Mouse (Mus musculus): ENCODE results near the gene Alg9. TPM values are rescaled to one million over a fixed set of nuclear protein-coding genes. Genes with fewer than 3 reads are reported as not detected.
A peak's percentile ranks its signal among the peaks of the same experiment; 100 is the strongest.

Alg9 gene
- polyA plus RNA-seq, 1 experiment from 2014 or later: 42.8 TPM

DNA sequence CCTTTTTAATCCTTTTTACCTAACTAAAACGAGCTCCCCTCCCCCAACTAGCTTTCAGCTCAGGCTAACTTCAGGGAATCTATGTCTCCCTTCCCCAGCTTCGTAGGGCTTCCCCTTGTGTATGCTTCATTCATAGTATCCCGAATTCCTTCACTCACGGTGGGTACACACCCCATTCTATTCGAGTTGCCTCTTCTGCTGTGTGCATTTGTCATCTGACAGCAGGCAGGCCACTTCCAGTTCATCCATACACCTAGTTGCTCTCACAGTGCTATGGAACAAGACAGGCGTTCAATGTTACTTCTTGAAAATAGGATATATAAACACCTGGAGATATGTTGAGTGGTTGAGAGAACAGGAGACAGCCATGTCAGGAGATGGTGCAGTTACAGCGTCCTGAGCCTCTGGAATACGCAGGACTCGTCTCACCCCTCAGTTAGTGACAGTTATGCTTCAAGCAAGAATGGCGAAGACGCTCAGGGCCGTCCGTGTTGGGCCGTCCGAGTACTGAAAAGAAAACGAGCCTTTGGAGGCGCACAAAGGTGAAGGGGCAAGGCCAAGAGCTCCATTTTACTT lies 7.2 kb upstream of the Alg9 start:
- no peaks in the 10 kb centered on the region for H3K27me3 ChIP-seq
- WGBS: 6% methylated on average over 17 of the region's 17 CpGs
- peak overlapping the region; percentile 67 for H3K4me3 ChIP-seq
- H3K27ac ChIP-seq (replicated peaks): peak overlapping the region; percentile 89
- H3K4me2 ChIP-seq (replicated peaks): peak overlapping the region; percentile 84
- H3K9me3 ChIP-seq: no peaks in the 10 kb centered on the region
- ATAC-seq (ENCODE audit: low FRiP score, low read depth): 0 out of 2 replicates have a peak, but pooled peaks have one; percentile 3
- 0 out of 2 replicates have a peak, but pooled peaks cover 10% of the 10 kb centered on the region for H3K36me3 ChIP-seq
- H3K9ac ChIP-seq (replicated peaks): peak overlapping the region; percentile 69
- H3K4me1 ChIP-seq: peaks cover 15% of the 10 kb centered on the region

DNA sequence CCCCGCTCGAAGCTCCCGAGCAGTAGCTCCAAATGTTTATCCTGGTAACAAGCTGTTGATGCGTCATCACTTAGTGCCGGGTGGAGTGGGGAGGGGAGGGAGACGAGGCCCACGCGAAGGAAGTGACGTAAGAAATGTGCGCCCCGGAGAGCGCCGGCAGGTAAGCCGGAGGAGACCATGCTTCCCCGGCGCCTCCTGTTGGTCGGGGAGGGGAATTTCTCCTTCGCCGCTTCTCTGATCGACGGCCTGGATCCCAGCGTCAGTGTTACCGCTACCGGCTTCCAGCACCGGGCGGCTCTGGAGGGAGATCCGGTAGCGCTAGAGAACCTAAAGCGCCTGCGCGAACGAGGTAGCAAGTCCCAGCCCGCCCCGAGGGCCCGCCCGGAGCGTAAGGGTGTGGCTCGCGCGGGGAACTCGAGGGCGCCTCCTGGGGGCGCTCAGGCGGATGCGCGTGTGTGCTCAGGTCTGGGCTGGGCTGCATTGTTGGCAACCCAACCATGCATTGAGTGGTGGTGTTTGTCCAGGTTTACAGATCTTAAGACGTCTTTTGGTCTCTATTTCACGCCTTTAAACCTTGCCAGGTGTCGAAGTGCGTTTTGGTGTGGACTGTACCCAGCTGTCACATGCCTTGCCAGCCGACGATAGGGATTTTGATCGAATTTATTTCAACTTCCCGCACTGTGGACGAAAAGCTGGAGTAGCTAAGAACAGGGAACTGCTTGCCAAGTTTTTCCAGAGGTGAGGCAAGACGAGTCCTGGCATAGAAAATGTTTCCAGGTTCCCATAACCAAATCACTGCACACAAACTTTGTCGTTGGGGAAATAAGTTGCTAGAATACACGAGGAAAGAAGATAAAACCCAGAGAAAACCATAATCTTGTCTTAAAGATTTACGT lies 6.5 kb upstream of the Alg9 start, which contains the start of gene Fdxacb1:
TSS of gene Fdxacb1 (plus strand) at position 130 of the 896 bp plus-strand sequence.
- Histone ChIP-seq H3K27ac (replicated peaks) (peak within 1 kb of the TSS; percentile 89), H3K27me3 (no peaks in the 10 kb centered on the region), H3K4me3 (peak within 1 kb of the TSS; percentile 67), H3K4me2 (replicated peaks) (peak within 1 kb of the TSS; percentile 84), H3K4me1 (peaks cover 15% of the 10 kb centered on the region), H3K36me3 (0 out of 2 replicates have a peak, but pooled peaks cover 10% of the 10 kb centered on the region), H3K9me3 (no peaks in the 10 kb centered on the region), H3K9ac (replicated peaks) (peak within 1 kb of the TSS; percentile 69)
- ATAC-seq (ENCODE audit: low FRiP score, low read depth): peak; percentile 96
- WGBS: 4% methylated on average over 59 of the region's 59 CpGs

DNA sequence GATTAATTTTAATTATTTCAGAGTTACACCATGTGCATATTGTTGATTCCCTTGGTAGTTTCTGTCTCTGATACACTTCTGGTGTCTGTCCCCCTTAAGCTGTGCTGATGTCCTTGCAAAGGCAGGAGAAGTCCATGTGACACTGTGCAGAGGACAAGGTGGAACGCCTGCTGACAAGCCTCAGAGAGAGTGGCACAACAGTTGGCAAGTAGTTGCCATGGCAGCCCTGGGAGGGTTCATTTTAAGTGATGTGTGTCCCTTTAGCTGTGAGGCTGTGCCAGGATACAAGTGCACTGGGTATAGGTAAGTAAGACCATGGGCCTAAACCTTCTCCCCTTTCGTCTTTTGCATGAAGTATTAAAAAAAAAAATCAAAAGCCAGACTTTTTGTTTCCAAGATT lies 4.8 kb upstream of the Alg9 start:
- no peak for ATAC-seq (ENCODE audit: low FRiP score, low read depth)
- Histone ChIP-seq H3K4me1 (peaks cover 24% of the 10 kb centered on the region), H3K4me3 (no peak overlapping the region), H3K27ac (replicated peaks) (no peak overlapping the region), H3K9ac (replicated peaks) (no peak overlapping the region), H3K27me3 (no peaks in the 10 kb centered on the region), H3K36me3 (0 out of 2 replicates have a peak, but pooled peaks cover 10% of the 10 kb centered on the region), H3K9me3 (no peaks in the 10 kb centered on the region), H3K4me2 (replicated peaks) (no peak overlapping the region)
- 84% methylated on average over 2 of the region's 2 CpGs for WGBS

DNA sequence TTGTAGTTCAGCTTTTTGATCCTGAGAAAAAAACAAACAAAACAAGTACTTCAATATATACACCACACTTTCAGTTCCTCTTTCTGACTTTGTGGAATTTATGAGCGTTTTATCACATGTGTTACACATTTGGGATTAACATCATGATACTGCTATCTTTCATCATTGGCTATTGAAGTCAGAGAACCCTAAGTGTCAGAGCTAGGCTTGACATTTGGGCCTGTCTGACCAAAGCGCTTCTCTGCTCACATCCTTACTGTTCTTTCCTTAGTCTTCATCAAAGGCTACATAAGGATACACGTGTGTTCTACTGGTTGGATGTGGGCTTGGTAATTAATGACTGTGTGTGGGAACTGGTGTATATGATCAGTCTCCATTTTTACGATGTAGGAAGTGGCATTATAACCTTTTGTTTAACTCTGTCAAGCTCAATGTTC lies 775 bp upstream of the Alg9 start:
- no peaks in the 10 kb centered on the region for H3K9me3 ChIP-seq
- H3K4me2 ChIP-seq (replicated peaks): peak overlapping the region; percentile 84
- H3K9ac ChIP-seq (replicated peaks): no peak overlapping the region; the same call in 1 of the 2 replicates
- H3K27me3 ChIP-seq: no peaks in the 10 kb centered on the region
- no peak overlapping the region for H3K27ac ChIP-seq (replicated peaks)
- H3K36me3 ChIP-seq: peaks cover 18% of the 10 kb centered on the region; the same call in 1 of the 2 replicates
- H3K4me3 ChIP-seq: no peak overlapping the region; the same call in 1 of the 2 replicates
- peaks cover 24% of the 10 kb centered on the region for H3K4me1 ChIP-seq
- WGBS: 86% methylated on average over 4 of the region's 4 CpGs
- no peak for ATAC-seq (ENCODE audit: low FRiP score, low read depth)

DNA sequence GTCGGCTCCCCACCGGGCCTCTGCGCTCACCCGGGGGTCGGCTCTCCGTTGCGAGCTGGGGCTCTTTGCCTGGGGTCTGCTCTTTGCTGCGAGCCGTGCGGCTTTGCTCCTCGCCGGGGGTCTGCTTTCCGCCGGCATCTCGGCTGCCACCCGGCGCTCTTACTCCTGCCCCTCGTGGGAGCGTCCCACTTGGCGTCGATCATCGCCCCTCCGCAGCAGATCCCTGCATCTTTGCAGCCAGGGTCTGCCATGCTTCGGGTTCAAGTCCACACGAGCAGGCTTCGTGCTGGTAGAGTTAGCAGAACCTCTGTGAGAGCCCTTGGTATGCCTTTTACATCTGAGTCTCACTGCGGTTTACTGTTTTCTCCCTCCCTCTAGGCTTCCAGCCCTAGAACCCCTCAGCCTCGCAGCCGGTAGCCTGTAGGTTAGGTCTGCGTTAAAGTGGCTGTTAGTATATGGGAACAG lies 875 bp downstream of the Alg9 start:
- Histone ChIP-seq H3K9me3 (no peaks in the 10 kb centered on the region), H3K36me3 (peaks cover 33% of the 10 kb centered on the region), H3K9ac (replicated peaks) (peak overlapping the region; percentile 88), H3K4me3 (peak overlapping the region; percentile 96), H3K4me2 (replicated peaks) (peak overlapping the region; percentile 84), H3K4me1 (peaks cover 18% of the 10 kb centered on the region), H3K27ac (replicated peaks) (peak overlapping the region; percentile 86), H3K27me3 (no peaks in the 10 kb centered on the region)
- ATAC-seq (ENCODE audit: low FRiP score, low read depth): peak; percentile 65
- WGBS: under 1% methylated on average over 30 of the region's 30 CpGs

DNA sequence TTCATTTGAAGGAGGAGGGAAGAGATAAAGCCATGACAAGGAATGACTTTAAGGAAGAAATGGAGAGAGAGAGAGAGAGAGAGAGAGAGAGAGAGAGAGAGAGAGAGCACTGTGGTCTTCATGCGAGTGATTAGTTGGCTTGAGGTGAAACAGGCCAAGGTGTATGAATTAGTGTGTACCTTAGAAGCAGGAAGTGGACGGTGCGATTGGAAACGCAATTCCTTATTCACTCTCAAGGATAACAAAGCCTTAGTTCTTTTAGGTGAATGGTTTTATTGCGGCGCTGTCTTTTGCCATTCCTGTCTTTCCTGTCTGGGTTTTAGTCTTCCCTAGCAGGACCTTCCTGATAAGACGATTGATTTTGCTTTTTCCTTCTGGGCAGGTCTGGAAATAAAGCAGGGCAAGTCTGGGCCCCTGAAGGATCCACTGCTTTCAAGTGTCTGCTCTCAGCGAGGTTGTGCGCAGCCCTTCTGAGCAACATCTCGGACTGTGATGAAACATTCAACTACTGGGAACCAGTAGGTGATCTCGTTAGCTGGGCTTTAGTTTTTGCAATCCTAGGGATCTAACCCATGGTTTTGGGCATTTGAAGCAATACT lies 1.4 kb downstream of the Alg9 start:
- H3K27ac ChIP-seq (replicated peaks): no peak overlapping the region; the same call in 1 of the 2 replicates
- H3K9ac ChIP-seq (replicated peaks): peak overlapping the region; percentile 88
- 69% methylated on average over 11 of the region's 11 CpGs for WGBS
- peak overlapping the region; percentile 84 for H3K4me2 ChIP-seq (replicated peaks)
- peaks cover 18% of the 10 kb centered on the region for H3K4me1 ChIP-seq
- no peaks in the 10 kb centered on the region for H3K27me3 ChIP-seq
- no peaks in the 10 kb centered on the region for H3K9me3 ChIP-seq
- H3K4me3 ChIP-seq: peak overlapping the region; percentile 96
- H3K36me3 ChIP-seq: peaks cover 39% of the 10 kb centered on the region
- no peak for ATAC-seq (ENCODE audit: low FRiP score, low read depth)

DNA sequence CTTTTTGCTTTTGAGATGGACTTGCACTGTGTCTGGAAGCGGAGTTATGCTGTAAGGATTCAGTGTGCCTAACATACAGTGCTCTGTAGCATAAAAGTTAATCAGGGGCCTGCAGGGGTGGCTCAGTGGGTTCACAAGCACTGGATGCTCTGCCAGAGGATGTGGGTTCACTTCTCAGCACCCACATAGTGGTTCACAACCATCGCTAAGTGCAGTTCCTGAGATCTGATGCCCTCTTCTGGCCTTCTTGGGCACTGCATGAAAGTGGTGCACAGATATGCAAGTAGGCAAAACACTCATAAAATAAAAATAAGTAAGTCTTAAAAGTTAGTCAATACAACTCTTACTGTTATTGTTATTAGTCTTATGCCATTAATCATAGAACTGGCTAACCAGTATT lies 7.3 kb downstream of the Alg9 start:
- no peak overlapping the region for H3K4me2 ChIP-seq (replicated peaks)
- no peaks in the 10 kb centered on the region for H3K27me3 ChIP-seq
- no peak overlapping the region for H3K9ac ChIP-seq (replicated peaks)
- ATAC-seq (ENCODE audit: low FRiP score, low read depth): no peak
- peaks cover 84% of the 10 kb centered on the region for H3K36me3 ChIP-seq
- 71% methylated on average over 2 of the region's 2 CpGs for WGBS
- H3K4me3 ChIP-seq: no peak overlapping the region
- no peak overlapping the region for H3K27ac ChIP-seq (replicated peaks)
- H3K9me3 ChIP-seq: no peaks in the 10 kb centered on the region
- H3K4me1 ChIP-seq: no peaks in the 10 kb centered on the region

DNA sequence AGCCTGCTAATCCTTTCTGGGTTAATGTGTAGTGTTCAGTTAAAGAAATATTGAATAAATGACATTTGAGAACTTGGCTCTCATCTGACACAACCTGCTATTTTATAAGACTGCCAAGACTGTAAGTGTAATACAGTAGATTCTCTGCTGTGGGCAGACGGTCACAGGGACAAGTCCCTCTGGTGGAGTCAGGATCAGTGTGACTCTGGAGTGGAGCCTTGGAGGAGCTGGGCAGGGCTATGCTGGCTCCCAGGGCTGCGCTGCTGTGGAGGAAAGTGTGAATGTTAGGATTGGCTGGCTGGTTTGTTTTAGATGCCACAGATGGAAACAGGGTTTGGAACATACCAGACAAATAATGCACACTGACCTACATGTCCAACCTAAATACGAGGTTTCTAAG lies 20.4 kb downstream of the Alg9 start:
- Histone ChIP-seq H3K9ac (replicated peaks) (no peak overlapping the region), H3K4me2 (replicated peaks) (no peak overlapping the region), H3K27me3 (no peaks in the 10 kb centered on the region), H3K36me3 (peaks cover 47% of the 10 kb centered on the region), H3K27ac (replicated peaks) (no peak overlapping the region), H3K4me1 (no peaks in the 10 kb centered on the region), H3K4me3 (no peak overlapping the region), H3K9me3 (no peaks in the 10 kb centered on the region)
- ATAC-seq (ENCODE audit: low FRiP score, low read depth): no peak
- 95% methylated on average over 3 of the region's 3 CpGs for WGBS

DNA sequence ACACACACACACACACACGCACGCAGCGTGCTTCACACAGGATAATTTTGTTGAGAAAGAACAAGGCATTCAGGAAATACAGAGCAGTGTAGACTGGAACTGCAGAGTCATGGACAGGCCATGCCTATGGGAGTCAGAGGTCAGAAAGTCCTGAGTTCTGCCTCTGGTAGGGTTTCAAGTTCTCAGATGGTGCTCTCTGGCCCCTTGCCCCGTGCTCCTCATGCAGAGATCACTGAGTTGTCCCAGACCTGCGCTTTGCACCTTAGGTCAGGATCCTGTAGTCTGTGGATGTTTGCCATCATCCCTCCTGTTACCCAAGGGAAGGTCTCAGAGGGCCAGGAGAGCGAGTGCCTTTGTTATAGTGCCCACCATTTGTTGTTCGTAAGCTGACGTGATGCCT lies 22.0 kb downstream of the Alg9 start:
- Histone ChIP-seq H3K9me3 (no peaks in the 10 kb centered on the region), H3K4me1 (no peaks in the 10 kb centered on the region), H3K36me3 (peaks cover 38% of the 10 kb centered on the region), H3K4me3 (no peak overlapping the region), H3K27me3 (no peaks in the 10 kb centered on the region), H3K9ac (replicated peaks) (no peak overlapping the region), H3K27ac (replicated peaks) (no peak overlapping the region), H3K4me2 (replicated peaks) (no peak overlapping the region)
- 95% methylated on average over 8 of the region's 8 CpGs for WGBS
- no peak for ATAC-seq (ENCODE audit: low FRiP score, low read depth)

DNA sequence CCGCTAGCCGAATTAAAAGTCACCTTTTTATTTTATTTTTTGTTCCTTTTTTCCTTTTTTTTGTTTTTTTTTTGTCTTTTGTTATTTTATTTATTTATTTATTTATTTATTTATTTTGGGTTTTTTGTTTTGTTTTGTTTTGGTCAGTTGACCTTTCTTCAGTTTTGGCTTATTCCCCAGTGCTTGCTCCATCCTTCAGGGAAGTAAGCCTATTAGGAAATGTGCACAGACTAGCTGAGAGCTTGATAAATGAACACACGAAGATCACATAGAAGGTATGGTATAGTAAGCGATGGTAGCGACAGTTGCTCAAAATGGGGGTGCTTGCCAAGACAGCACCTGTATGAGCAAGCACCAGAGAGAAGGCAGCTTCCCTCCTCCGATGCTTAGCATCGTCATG lies 22.8 kb downstream of the Alg9 start:
- peaks cover 36% of the 10 kb centered on the region for H3K36me3 ChIP-seq
- 94% methylated on average over 7 of the region's 7 CpGs for WGBS
- no peak overlapping the region for H3K4me3 ChIP-seq
- no peak overlapping the region for H3K9ac ChIP-seq (replicated peaks)
- H3K4me1 ChIP-seq: no peaks in the 10 kb centered on the region
- H3K27ac ChIP-seq (replicated peaks): no peak overlapping the region
- no peak for ATAC-seq (ENCODE audit: low FRiP score, low read depth)
- H3K4me2 ChIP-seq (replicated peaks): no peak overlapping the region
- H3K9me3 ChIP-seq: no peaks in the 10 kb centered on the region
- H3K27me3 ChIP-seq: no peaks in the 10 kb centered on the region

DNA sequence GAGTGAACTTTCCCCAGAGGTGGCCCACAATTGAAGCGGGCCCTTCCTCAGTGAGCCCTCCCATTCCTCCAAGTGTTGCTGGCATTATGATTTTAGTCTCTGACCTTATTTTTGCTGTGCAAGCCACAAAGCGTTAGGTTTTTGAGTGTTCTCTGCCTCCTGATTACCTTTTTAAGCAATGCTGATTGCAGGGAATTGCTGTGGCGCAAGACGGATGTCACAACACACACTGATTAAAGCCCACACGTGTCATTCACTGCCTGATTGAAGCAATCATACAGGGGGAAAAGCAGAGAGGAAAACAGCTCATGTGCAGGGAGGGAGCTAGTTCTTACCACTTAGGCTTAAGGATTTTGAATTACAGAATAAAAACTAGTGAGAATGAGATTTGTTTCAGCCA lies 23.5 kb downstream of the Alg9 start:
- H3K4me2 ChIP-seq (replicated peaks): no peak overlapping the region
- ATAC-seq (ENCODE audit: low FRiP score, low read depth): no peak
- no peaks in the 10 kb centered on the region for H3K9me3 ChIP-seq
- H3K27me3 ChIP-seq: no peaks in the 10 kb centered on the region
- no peak overlapping the region for H3K27ac ChIP-seq (replicated peaks)
- peaks cover 41% of the 10 kb centered on the region for H3K36me3 ChIP-seq
- WGBS: 89% methylated on average over 5 of the region's 5 CpGs
- H3K4me3 ChIP-seq: no peak overlapping the region
- no peaks in the 10 kb centered on the region for H3K4me1 ChIP-seq
- H3K9ac ChIP-seq (replicated peaks): no peak overlapping the region

DNA sequence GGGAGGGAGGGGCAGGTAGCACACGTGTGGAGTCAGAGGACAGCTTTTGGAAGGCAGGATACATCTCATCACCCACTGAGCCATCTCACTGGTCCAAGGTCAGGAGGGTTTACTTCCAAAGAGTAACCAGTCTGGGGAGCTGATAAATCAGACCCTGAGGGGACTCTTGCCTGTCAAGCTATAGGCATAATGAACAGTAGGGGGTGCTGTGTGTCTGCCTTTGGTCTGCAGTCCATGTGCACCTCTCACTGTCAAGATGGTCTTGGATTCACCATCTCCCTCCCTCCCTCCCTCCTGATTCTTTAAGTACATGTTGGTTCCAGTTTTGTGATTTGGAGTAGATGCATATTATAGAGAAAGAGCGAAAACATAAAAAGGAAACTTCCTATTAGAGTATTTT lies 26.2 kb downstream of the Alg9 start:
- Histone ChIP-seq H3K4me2 (replicated peaks) (no peak overlapping the region), H3K36me3 (peaks cover 48% of the 10 kb centered on the region), H3K4me1 (no peaks in the 10 kb centered on the region), H3K27ac (replicated peaks) (no peak overlapping the region), H3K27me3 (no peaks in the 10 kb centered on the region), H3K9ac (replicated peaks) (no peak overlapping the region), H3K4me3 (no peak overlapping the region), H3K9me3 (no peaks in the 10 kb centered on the region)
- WGBS: 65% methylated on average over 2 of the region's 2 CpGs
- no peak for ATAC-seq (ENCODE audit: low FRiP score, low read depth)

All from midbrain, embryonic 12.5 days (tissue).